Mouse (Mus musculus): ENCODE results near the gene Meis2. TPM values are rescaled to one million over a fixed set of nuclear protein-coding genes. Genes with fewer than 3 reads are reported as not detected.

The Meis2 gene
- polyA plus RNA-seq, 1 experiment: not detected

DNA sequence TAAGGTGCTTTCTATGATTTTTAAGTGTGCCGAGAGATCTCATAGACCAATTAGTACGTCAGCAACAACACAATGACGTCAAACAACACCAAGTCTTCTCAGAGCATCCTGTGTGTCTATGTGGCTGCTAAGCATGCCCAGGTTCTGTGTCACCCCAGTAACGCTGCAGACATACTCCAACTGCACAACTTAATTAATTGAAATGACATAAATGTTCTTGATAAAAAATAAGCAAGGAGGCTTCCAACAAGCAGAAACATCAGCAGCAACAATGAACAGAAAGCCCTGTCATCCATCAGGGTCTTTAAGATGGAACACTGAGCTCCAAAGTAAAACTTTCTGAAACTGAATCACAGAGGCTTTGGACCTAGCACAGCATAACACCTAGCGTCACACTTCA, 11.7 kb downstream of the Meis2 start:
- H3K4me3 ChIP-seq (ENCODE audit: insufficient read depth, low read length): no peak overlapping the region
- no peak for TF ChIP-seq CTCF (IDR thresholded peaks at IDR 0.05; ENCODE audit: low read depth, low read length)
- no peak for TF ChIP-seq POLR2A (IDR thresholded peaks at IDR 0.05; ENCODE audit: borderline replicate concordance, low read depth, low read length)
- H3K4me1 ChIP-seq (ENCODE audit: control insufficient read depth, insufficient read depth, low read length): no peaks in the 10 kb centered on the region
- no peak overlapping the region for H3K27ac ChIP-seq (ENCODE audit: insufficient read depth, low read depth, low read length)

DNA sequence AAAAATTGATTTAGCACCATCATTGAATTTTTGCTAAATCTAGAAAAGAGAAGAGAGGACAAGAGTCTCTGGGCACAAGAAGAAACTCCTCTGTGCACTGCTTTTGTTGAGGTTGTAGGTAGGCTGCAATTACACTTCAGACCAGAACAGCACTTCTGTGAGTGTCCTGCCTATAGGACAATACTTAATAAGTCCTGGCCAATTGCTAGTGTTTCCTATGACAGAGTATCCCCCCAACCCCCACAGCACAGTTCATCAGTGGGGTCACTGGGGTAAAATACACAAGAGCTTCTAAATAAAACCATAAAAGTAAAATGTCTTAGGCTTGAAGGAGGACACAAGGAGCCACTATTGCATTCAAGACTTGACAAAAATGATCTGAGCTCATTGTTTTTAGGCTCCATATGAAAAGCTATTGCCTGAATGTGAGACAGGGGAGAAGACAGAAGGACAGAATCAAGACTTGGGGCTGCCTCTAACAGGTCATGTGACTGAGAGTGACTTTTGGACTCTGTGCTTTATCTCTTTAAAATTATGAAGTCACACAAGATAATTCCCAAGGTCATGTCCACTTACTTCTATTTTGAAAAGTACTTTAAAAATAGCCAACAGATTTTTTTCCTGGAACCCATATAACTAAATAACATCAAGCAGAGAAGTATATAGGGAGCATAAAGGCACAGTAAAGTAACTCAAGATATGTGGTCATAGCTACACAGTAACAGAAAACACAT, 12.8 kb downstream of the Meis2 start:
- H3K4me1 ChIP-seq (ENCODE audit: control insufficient read depth, insufficient read depth, low read length): no peaks in the 10 kb centered on the region

DNA sequence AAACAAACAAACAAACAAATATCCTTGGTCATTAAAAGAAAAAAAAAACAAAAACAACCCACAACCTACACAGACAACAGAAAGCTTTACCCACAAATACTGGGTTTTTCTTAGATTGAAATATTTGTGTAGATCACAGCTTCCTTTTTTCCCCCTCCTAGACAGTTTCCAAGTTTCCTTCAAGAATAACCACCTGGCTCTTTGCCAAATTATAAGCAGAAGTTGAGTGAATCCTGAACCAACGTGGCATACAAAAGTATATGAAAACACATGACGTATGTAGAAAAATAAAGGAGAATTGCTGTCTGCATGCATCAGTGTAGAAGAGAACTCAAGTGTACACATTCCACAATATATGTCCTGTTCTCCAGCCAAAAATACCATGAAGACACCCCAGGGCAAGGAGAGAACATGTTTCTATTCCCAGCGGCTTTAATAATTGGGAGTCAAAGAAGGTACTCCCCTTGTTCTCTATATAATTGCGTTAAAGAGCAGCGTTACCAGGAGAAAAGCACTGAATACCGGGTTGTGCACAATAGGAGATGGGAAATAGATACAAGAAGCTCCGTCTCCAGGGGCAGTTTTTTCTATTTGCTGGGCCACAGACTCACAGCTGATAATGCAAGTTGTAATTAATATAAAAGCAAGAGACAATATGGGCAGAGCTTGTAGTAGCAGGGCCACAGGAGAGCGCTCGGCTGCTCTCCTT, 13.6 kb downstream of the Meis2 start:
- no peak overlapping the region for H3K27ac ChIP-seq (ENCODE audit: insufficient read depth, low read depth, low read length)
- H3K4me1 ChIP-seq (ENCODE audit: control insufficient read depth, insufficient read depth, low read length): no peaks in the 10 kb centered on the region
- no peak overlapping the region for H3K4me3 ChIP-seq (ENCODE audit: insufficient read depth, low read length)
- TF ChIP-seq CTCF (IDR thresholded peaks at IDR 0.05; ENCODE audit: low read depth, low read length) (no peak), POLR2A (IDR thresholded peaks at IDR 0.05; ENCODE audit: borderline replicate concordance, low read depth, low read length) (no peak)

More for the DNA sequence above, 12.8 kb downstream of the Meis2 start:
- Histone ChIP-seq H3K4me3 (ENCODE audit: insufficient read depth, low read length) (no peak overlapping the region), H3K27ac (ENCODE audit: insufficient read depth, low read depth, low read length) (no peak overlapping the region)
- TF ChIP-seq POLR2A (IDR thresholded peaks at IDR 0.05; ENCODE audit: borderline replicate concordance, low read depth, low read length) (no peak), CTCF (IDR thresholded peaks at IDR 0.05; ENCODE audit: low read depth, low read length) (no peak)

DNA sequence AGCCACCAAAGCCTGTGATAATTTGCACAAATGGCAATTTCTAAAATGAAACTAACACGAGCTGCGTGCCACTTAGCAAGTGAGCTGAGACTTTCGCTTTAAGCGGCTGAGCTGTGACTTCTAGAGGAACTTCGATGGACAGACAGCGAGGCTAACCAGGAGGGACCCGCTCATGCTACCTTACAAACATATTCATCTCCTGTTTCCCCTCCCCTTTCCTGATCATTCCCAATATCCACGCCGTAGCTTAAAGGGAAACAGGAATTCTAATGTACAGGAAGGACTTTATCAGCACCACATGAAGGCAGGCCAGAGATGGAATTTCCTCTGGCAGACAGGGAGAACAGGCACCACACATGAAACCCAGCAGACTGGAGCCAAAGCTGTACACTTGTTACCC, 15.9 kb downstream of the Meis2 start:
- Histone ChIP-seq H3K4me3 (ENCODE audit: insufficient read depth, low read length) (peak overlapping the region; percentile 26; the same call in 1 of the 2 replicates), H3K27ac (ENCODE audit: insufficient read depth, low read depth, low read length) (no peak overlapping the region), H3K4me1 (ENCODE audit: control insufficient read depth, insufficient read depth, low read length) (no peaks in the 10 kb centered on the region)
- TF ChIP-seq POLR2A (IDR thresholded peaks at IDR 0.05; ENCODE audit: borderline replicate concordance, low read depth, low read length): no peak
- TF ChIP-seq CTCF (IDR thresholded peaks at IDR 0.05; ENCODE audit: low read depth, low read length): no peak

DNA sequence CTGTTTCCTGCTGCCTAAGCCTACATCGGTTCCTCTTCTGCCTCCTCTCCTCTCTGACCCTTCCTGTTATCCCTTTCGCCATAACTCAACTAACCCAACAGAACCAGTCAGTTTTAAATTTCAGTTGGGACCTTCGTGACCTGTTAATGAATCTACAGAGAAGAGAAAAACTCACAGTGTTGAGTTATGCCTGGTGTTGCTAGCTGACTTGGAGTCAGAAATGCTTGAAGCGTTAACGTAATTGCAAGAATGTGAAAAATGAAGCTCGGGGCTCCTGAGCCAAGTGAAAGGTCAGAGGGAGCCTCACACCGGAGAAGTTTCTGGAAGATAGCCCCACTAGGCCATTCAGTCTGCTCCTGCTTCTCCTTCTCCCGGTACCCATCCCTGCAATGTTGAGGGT, 18.3 kb downstream of the Meis2 start:
- Histone ChIP-seq H3K4me1 (ENCODE audit: control insufficient read depth, insufficient read depth, low read length) (no peaks in the 10 kb centered on the region), H3K4me3 (ENCODE audit: insufficient read depth, low read length) (no peak overlapping the region), H3K27ac (ENCODE audit: insufficient read depth, low read depth, low read length) (no peak overlapping the region)
- TF ChIP-seq POLR2A (IDR thresholded peaks at IDR 0.05; ENCODE audit: borderline replicate concordance, low read depth, low read length) (no peak), CTCF (IDR thresholded peaks at IDR 0.05; ENCODE audit: low read depth, low read length) (no peak)

DNA sequence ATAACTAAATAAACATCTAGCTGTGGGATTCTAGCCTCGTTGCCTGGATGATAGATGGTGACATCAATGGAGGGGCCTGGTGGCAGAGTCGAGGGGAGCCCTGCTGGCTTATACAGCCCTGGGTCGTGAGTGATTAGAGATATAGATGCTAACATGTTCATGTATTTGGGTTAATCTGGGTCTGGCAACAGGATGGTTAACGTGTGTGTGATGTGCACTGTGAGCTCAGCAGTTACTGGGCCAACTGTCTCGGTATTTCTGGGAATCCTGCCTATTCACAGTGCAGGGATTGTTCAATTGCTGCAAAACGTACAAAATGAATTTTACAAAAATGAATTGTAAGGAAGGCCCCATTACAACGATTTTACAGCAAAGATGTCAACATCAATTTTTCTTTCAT, 20.6 kb downstream of the Meis2 start:
- H3K4me1 ChIP-seq (ENCODE audit: control insufficient read depth, insufficient read depth, low read length): no peaks in the 10 kb centered on the region
- TF ChIP-seq POLR2A (IDR thresholded peaks at IDR 0.05; ENCODE audit: borderline replicate concordance, low read depth, low read length) (no peak), CTCF (IDR thresholded peaks at IDR 0.05; ENCODE audit: low read depth, low read length) (no peak)
- H3K27ac ChIP-seq (ENCODE audit: insufficient read depth, low read depth, low read length): no peak overlapping the region
- H3K4me3 ChIP-seq (ENCODE audit: insufficient read depth, low read length): no peak overlapping the region

DNA sequence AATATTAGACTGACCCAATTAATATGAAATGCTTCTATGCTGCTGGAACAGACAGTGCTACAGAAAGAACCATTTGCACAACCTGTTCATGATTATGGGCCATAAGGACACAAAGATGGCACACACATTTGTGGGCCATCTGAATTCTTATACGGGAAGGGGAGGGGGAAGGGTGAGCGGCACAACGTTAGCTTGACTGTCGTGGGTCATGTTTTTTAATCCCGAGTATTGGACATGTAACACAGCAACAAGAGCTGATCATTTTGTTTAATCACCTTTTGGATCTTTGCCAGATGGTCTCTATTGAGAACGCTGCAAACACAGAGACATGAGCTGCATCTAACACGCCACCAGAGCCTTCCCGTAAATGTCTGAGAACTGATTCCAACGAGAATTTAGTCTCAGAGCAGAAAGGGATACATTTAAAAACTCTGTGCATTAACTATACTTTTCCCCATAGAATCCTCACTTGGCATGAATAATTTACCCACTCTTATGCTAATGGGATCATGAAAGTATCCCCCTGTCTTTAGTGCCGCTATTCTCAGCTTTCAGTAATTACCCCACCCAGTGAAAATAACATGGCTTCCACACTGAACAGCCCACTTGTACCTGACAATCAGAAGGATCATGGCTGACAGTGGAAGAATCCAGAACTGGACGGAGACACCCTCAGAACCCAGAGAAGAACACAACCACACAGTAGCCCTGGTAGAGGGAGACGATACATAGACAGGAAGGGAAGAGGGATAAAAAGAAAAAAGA, 22.5 kb downstream of the Meis2 start:
- H3K4me3 ChIP-seq (ENCODE audit: insufficient read depth, low read length): no peak overlapping the region
- no peak overlapping the region for H3K27ac ChIP-seq (ENCODE audit: insufficient read depth, low read depth, low read length)
- H3K4me1 ChIP-seq (ENCODE audit: control insufficient read depth, insufficient read depth, low read length): no peaks in the 10 kb centered on the region
- TF ChIP-seq CTCF (IDR thresholded peaks at IDR 0.05; ENCODE audit: low read depth, low read length) (no peak), POLR2A (IDR thresholded peaks at IDR 0.05; ENCODE audit: borderline replicate concordance, low read depth, low read length) (no peak)

DNA sequence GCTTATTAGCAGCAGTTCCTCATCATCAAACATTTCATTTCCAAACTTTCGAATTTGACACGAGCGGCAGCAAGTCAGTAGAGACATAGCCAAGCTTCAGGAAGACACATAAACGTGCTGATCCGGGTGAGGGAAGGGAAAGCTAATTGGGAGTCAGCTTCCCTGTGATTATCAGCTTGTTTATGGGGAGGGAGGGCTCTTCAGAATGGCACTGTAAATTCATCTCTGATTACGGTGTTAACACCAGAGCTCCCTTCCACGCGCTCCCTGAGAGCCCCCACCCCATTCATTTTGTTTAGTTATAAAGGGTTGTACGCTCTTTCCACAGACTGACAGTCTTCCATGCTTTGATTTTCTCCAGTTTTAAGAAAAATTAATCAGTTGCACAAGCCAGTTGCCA, 23.2 kb downstream of the Meis2 start:
- no peak overlapping the region for H3K4me3 ChIP-seq (ENCODE audit: insufficient read depth, low read length)
- no peaks in the 10 kb centered on the region for H3K4me1 ChIP-seq (ENCODE audit: control insufficient read depth, insufficient read depth, low read length)
- no peak overlapping the region for H3K27ac ChIP-seq (ENCODE audit: insufficient read depth, low read depth, low read length)
- TF ChIP-seq POLR2A (IDR thresholded peaks at IDR 0.05; ENCODE audit: borderline replicate concordance, low read depth, low read length) (no peak), CTCF (IDR thresholded peaks at IDR 0.05; ENCODE audit: low read depth, low read length) (no peak)

DNA sequence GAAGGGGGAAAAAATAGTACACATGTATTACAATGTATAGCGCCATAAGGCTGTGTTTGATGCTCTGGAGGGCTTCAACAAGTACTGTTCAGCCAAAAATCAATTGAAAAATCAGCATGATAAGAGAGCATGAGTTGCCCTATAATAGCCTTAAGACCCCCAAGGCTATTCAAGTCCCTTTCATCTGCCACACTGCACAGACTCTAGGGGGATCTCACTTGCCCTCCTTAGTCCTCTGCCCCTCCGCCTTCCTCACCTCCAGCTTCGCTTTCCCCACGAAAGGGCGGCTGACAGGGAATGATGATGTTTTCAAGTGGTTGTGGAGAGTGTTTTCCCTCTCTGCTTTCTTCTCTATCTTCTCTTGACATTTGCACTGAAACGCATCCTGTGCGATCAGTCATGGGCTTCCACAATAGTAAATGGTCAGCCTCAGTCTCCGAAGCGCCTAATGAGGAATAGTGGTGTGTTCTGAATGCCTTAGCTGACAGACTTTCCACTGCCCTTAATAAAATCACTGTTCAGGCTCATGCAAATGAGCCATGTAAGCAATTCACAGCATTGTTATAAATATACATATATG, 23.9 kb downstream of the Meis2 start:
- no peak for TF ChIP-seq POLR2A (IDR thresholded peaks at IDR 0.05; ENCODE audit: borderline replicate concordance, low read depth, low read length)
- TF ChIP-seq CTCF (IDR thresholded peaks at IDR 0.05; ENCODE audit: low read depth, low read length): no peak

More for the DNA sequence above, 23.9 kb downstream of the Meis2 start:
- no peaks in the 10 kb centered on the region for H3K4me1 ChIP-seq (ENCODE audit: control insufficient read depth, insufficient read depth, low read length)
- H3K27ac ChIP-seq (ENCODE audit: insufficient read depth, low read depth, low read length): no peak overlapping the region
- no peak overlapping the region for H3K4me3 ChIP-seq (ENCODE audit: insufficient read depth, low read length)
